Mouse (Mus musculus) erythroid progenitor cell, adult 5-6 weeks (primary cell): ENCODE results near the gene Znfx1. TPM values are rescaled to one million over a fixed set of nuclear protein-coding genes. Genes with fewer than 3 reads are reported as not detected.

Experiments used
- ATAC-seq: replicated peaks from 2 replicates; pipeline ENCODE4 v1.8.0; 2016; ENCODE audit warnings: moderate number of reproducible peaks, mild to moderate bottlenecking, moderate TSS enrichment, inconsistent platforms; ENCODE audit not compliant: poor library complexity, low FRiP score, severe bottlenecking
- total RNA-seq, 2 experiments: library from RNA; stranded (forward) in 1 of 2; stranded (reverse) in 1 of 2; fragments of 150-400 nt in 1 of 2; fragments of 186-747, 209-891 nt in 1 of 2; gene quantifications; 2 replicates each; pipeline versions ENCODE4 v1.2.3 to v1.2.4; 2015 to 2017; ENCODE audit warnings: low replicate concordance in 2 of 2

Gene Znfx1
- total RNA-seq, 2 experiments from 2014 or later = 44.0 to 70.8 TPM

DNA sequence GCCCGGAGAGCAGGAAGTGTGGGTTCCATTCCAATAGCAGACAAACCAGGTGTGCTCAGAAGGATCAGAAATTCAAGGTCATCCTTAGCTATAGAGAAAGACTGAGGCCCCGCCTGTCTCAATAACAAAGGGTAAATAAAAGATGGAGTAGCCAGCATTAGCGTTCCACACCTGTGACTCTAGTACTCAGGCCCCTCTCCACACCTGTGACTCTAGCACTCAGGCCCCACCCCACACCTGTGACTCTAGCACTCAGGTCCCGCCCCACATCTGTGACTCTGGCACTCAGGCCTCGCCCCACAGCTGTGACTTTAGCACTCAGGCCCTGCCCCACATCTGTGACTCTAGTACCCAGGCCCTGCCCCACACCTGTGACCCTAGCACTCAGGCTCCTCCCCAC is 11.8 kb upstream of the Znfx1 start:
- no peak for ATAC-seq

- peak; percentile 86 for ATAC-seq
Measured at GRCm38 (mm10) chr2:167071641-167072601, 9.1 kb upstream of the Znfx1 start.

DNA sequence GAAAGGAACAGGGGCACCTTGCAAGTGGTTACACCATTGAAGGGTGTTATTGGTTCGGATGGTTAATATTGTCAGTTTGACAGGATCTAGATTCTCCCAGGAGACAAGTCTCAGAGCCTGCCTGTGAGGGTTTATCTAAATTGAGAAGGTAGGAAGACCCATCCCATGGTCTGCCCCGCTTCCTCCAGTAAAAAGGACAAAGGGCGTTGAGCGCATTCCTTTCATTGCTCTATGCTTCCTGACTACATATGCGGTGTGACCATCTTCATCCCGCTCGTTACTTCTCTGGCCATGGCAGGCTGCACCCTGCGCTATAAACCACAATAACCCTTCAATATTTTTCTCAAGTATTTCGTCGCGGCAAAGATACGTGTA is 8.4 kb upstream of the Znfx1 start:
- no peak for ATAC-seq

DNA sequence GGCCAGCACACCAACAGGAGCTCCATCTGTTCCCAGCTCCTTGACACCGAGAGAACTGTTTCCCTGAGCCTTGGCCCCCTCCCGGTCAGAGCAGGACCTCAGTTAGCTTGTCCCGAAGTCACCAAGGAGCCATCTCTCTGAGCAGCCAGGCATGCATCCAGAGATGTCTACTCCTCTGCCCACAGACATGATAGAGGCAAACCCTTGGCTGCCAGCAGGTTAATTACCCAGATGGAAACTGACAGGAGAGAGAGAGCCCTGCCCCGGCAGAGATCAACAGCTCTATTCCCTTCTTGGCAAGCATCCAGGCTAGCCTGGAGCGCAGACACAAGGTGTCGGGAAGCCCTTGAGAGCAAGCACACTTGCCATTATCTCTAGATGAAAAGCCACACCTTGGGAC is 7.5 kb upstream of the Znfx1 start:
- no peak for ATAC-seq

- ATAC-seq = no peak
Measured at GRCm38 (mm10) chr2:167067575-167067974, 4.8 kb upstream of the Znfx1 start.

GRCm38 (mm10) chr2:167066528-167067516 is 4.0 kb upstream of the Znfx1 start:
- ATAC-seq = no peak

GRCm38 (mm10) chr2:167066031-167066430 is 3.2 kb upstream of the Znfx1 start:
- ATAC-seq = no peak

GRCm38 (mm10) chr2:167064601-167065295 is 1.9 kb upstream of the Znfx1 start:
- no peak for ATAC-seq

GRCm38 (mm10) chr2:167063906-167064496 is 1.2 kb upstream of the Znfx1 start:
- no peak for ATAC-seq

DNA sequence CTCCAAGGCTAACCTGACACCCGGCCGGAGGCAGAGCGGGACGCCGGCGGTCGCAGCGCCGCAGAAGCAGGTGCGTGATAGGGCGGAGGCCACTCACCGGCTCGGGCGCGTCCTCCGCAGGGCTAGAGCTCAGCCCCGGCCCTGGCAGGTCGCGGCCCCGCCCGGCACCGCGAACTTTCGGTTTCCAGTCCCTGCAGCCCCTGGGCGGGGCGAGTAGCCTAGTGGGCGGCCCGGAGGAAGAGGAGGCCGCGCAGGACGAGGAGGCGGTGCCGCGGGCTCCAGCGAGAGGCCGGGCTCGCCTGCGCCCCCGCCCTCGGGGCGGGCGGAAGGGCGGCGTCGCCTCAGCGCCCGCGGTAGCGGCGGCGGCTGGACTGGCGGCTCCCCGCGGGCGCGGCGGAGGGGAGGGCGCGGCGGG is 311 bp downstream of the Znfx1 start:
- peak; percentile 89 for ATAC-seq

DNA sequence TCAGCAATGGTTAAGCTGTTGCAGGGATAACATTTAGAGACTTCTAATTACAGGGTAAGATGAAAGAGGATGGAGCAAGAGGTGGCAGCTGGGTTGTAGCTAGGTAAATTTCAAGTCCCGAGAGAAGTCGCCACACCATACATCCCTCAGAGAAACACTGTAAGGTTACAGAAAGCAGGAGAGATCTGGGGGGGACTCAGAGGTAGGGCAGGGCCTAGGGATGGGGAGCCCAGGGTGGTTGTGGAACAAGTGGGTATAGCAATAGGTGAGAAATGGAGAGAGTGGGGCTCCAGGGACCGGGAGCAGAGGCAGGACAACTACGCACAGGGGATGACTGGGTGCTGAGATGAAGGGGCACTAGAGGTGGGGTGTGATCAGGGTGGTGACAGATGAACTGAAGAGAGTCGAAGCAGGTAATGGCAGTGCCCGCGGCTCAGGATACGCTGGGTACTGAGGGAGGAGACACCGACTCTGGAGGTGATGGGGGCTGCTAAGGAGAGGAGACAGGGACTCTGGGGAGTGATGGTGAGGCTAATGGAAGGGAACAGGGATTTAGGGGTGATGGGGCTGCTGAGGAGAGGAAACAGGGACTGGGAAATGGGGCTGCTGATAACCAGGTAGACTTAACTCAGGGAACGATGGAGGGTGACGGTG is 1.3 kb downstream of the Znfx1 start:
- ATAC-seq = peak; percentile 11

GRCm38 (mm10) chr2:167060761-167061160 is 2.1 kb downstream of the Znfx1 start:
- ATAC-seq = no peak

- no peak for ATAC-seq
Measured at GRCm38 (mm10) chr2:167060360-167060759, 2.5 kb downstream of the Znfx1 start.

- ATAC-seq = no peak
Measured at GRCm38 (mm10) chr2:167059960-167060359, 2.9 kb downstream of the Znfx1 start.

GRCm38 (mm10) chr2:167059536-167059935 is 3.3 kb downstream of the Znfx1 start:
- ATAC-seq = no peak

DNA sequence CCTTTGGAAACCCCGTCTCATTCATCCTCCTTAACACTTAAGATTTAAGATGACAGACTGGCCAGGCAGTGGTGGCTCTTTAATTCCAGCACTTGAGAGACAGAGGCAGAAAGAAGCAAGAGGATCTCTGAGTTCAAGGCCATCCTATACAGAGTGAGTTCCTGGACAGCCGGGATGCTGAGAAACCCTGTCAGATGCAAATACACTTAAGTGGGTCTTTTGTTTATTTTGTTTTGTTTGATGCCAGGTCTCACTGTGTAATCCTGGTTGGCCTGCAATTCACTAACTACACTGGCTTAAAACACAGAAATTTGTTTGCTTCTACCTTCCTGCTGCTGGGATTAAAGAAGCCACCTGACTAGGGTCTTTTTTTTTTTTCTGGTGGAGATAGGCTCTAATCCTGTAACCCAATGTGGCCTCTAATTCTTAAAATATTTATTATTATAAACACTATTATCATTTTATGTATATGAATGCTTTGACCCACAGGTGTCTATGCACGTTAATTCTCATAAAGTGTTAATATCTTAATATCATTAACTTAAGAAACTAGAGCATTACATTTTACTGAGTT is 3.9 kb downstream of the Znfx1 start:
- no peak for ATAC-seq

- ATAC-seq = no peak
Measured at GRCm38 (mm10) chr2:167058201-167058600, 4.6 kb downstream of the Znfx1 start.

- ATAC-seq = no peak
Measured at GRCm38 (mm10) chr2:167056942-167057323, 5.9 kb downstream of the Znfx1 start.
